Mouse (Mus musculus): Measurements from ENCODE around the gene Dmrt2. TPM values are rescaled to one million over a fixed set of nuclear protein-coding genes. Genes with fewer than 3 reads are reported as not detected.

Dmrt2 gene
- 0.46 and 0.78 TPM in 2 replicates for polyA plus RNA-seq (2016; fragmentation: Nextera tagmentation; extraction: Ambion mirVana)

DNA sequence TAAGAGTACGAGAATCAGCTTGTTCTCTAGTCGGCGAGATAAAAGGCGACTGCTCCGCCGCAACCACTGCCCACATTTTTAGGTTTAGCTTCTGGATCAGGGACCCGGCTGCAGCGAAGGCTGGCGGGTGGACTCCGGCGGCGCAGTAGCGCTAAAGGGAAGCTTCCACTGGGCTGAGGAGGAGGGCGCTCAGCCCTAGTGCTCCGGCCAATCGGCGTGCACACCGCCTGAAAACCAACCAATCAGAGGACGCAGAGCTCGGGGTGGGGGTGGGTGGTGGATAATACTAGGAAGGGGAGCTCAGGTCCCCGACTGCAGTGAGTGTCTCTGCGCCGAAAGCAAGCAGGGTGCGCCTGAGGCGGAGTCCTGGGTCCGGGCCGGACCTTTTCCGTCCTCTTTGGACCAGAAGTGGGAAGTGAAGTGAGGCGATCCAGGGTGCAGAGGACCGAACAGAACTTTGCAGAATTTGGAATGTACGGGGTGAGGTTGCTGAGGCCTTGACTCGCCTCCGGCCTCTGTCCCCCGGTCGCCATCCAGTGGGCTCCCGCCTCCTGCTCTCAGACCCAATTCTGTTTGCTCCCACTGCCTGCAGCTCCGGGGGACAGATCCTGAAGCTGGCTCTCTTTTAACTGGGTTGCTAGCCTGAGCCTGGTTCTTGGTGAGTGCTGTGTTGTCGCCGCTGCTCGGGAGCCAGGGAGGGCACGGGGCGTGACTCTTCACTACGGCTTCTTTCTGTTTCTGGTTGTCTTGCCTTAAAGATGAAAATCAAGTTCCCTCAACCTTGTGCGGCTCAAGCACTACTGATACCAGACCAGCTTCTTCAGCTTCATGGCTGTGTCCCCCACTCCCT lies at the start of gene Dmrt2:
Gene Dmrt2, plus strand, starts transcription at position 311 of the 850 bp plus-strand sequence.
- Histone ChIP-seq H3K27me3 (peaks cover 95% of the 10 kb centered on the region), H3K36me3 (replicated peaks) (no peaks in the 10 kb centered on the region), H3K27ac (no peak within 1 kb of the TSS), H3K4me3 (replicated peaks) (peak within 1 kb of the TSS; percentile 44), H3K4me2 (peak within 1 kb of the TSS; percentile 84), H3K4me1 (peaks cover 27% of the 10 kb centered on the region), H3K9me3 (no peaks in the 10 kb centered on the region), H3K9ac (0 out of 2 replicates have a peak within 1 kb of the TSS, but pooled peaks have one; percentile 29)
- ATAC-seq (ENCODE audit: low FRiP score) = peak; percentile 100
- under 1% methylated on average over 44 of the region's 44 CpGs for WGBS

GRCm38 (mm10) chr19:25628490-25628889 lies 43.7 kb upstream of the Dmrt2 start:
- H3K27me3 ChIP-seq = peaks cover 39% of the 10 kb centered on the region
- no peak overlapping the region for H3K4me3 ChIP-seq (replicated peaks)
- peaks cover 7% of the 10 kb centered on the region; the same call in 1 of the 2 replicates for H3K4me1 ChIP-seq
- no peaks in the 10 kb centered on the region for H3K36me3 ChIP-seq (replicated peaks)
- no peak overlapping the region for H3K27ac ChIP-seq
- no peak overlapping the region for H3K9ac ChIP-seq
- no peak overlapping the region for H3K4me2 ChIP-seq
- 9% methylated on average over 9 of the region's 9 CpGs for WGBS
- H3K9me3 ChIP-seq = no peaks in the 10 kb centered on the region
- ATAC-seq (ENCODE audit: low FRiP score) = peak; percentile 55; the same call in 1 of the 2 replicates

DNA sequence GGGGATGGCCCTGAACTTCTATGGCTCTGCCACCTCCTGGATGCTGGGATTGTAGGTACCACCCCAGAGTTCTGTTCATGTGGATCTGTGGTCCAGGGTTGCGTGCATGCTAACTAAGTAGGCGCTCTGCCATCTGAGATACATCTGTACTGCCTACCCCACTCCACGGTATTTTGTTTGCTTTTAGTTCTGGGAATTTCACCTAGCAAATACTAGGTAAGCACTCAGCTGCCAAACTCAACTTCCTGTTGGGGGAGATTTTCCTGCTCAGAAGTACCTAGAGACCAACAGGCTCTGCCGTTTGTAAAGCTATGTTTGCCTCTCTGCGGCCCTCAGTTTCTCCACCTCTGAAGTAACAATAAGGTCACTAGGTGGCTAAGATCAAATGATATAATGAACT lies 37.1 kb upstream of the Dmrt2 start:
- Histone ChIP-seq H3K27me3 (no peaks in the 10 kb centered on the region), H3K4me3 (replicated peaks) (no peak overlapping the region), H3K36me3 (replicated peaks) (no peaks in the 10 kb centered on the region), H3K27ac (no peak overlapping the region), H3K9ac (no peak overlapping the region), H3K4me1 (no peaks in the 10 kb centered on the region), H3K4me2 (no peak overlapping the region), H3K9me3 (no peaks in the 10 kb centered on the region)
- WGBS = 89% methylated on average over 5 of the region's 5 CpGs
- no peak for ATAC-seq (ENCODE audit: low FRiP score)

GRCm38 (mm10) chr19:25635622-25636244 lies 36.5 kb upstream of the Dmrt2 start:
- H3K27me3 ChIP-seq = no peaks in the 10 kb centered on the region
- H3K9me3 ChIP-seq = no peaks in the 10 kb centered on the region
- peak overlapping the region; percentile 36 for H3K4me3 ChIP-seq (replicated peaks)
- 13% methylated on average over 22 of the region's 22 CpGs for WGBS
- peak overlapping the region; percentile 53 for H3K4me2 ChIP-seq
- ATAC-seq (ENCODE audit: low FRiP score) = peak; percentile 58; the same call in 1 of the 2 replicates
- no peaks in the 10 kb centered on the region for H3K36me3 ChIP-seq (replicated peaks)
- peak overlapping the region; percentile 41; the same call in 1 of the 2 replicates for H3K9ac ChIP-seq
- peaks cover 3% of the 10 kb centered on the region; the same call in 1 of the 2 replicates for H3K4me1 ChIP-seq
- H3K27ac ChIP-seq = no peak overlapping the region

- H3K27ac ChIP-seq = no peak overlapping the region
- no peak overlapping the region for H3K4me2 ChIP-seq
- no peaks in the 10 kb centered on the region for H3K27me3 ChIP-seq
- H3K9me3 ChIP-seq = no peaks in the 10 kb centered on the region
- peaks cover 8% of the 10 kb centered on the region for H3K4me1 ChIP-seq
- ATAC-seq (ENCODE audit: low FRiP score) = no peak
- no peak overlapping the region for H3K9ac ChIP-seq
- no peaks in the 10 kb centered on the region for H3K36me3 ChIP-seq (replicated peaks)
- WGBS = 79% methylated on average over 11 of the region's 11 CpGs
- H3K4me3 ChIP-seq (replicated peaks) = no peak overlapping the region
Measured at GRCm38 (mm10) chr19:25638766-25639361, 33.3 kb upstream of the Dmrt2 start.

DNA sequence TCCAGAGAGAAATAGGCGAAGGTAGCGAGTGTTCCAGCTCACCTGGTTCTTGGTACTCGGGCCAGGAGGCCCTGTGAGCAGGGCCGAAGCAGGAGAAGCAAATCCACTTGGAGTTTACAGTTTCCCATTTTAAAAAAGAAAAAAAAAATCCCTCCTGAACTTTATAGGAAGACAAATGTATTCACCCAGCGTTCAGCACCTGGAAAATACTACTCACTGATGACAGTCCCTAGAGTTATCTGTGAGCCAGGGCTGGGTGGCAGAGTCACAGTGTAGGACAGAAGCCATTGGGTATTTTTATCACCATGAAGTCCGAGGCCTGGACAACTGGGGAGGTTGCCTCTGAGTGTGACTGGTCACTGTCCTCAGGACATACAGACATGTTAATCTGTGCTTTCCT lies 30.4 kb upstream of the Dmrt2 start:
- no peaks in the 10 kb centered on the region for H3K9me3 ChIP-seq
- H3K4me1 ChIP-seq = peaks cover 8% of the 10 kb centered on the region
- 93% methylated on average over 6 of the region's 6 CpGs for WGBS
- no peak for ATAC-seq (ENCODE audit: low FRiP score)
- no peaks in the 10 kb centered on the region for H3K27me3 ChIP-seq
- no peak overlapping the region for H3K4me3 ChIP-seq (replicated peaks)
- H3K4me2 ChIP-seq = no peak overlapping the region
- no peaks in the 10 kb centered on the region for H3K36me3 ChIP-seq (replicated peaks)
- H3K9ac ChIP-seq = no peak overlapping the region
- H3K27ac ChIP-seq = no peak overlapping the region

DNA sequence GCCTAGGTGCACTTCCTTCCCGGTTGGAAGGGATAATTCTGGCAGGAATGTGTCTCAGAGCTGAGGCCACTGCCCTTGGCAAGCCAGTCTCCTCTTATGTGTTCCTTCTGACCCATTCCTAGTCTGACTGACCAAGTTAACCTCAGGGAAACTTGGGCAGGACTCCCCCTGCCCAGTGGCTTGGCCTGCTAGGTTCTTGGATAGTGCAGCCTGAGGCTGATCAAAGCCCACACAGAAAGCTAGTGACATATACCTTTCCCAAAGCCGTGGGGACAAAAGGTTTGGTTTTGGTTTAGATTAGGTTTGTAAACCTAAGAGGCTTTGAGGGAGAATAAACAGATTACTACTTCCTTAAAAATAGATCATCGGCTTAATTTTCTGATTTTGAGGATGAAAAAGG lies 25.1 kb upstream of the Dmrt2 start:
- Histone ChIP-seq H3K4me3 (replicated peaks) (no peak overlapping the region), H3K4me2 (no peak overlapping the region), H3K4me1 (no peaks in the 10 kb centered on the region), H3K9ac (no peak overlapping the region), H3K27me3 (no peaks in the 10 kb centered on the region), H3K36me3 (replicated peaks) (no peaks in the 10 kb centered on the region), H3K9me3 (no peaks in the 10 kb centered on the region), H3K27ac (no peak overlapping the region)
- 70% methylated on average over 3 of the region's 3 CpGs for WGBS
- ATAC-seq (ENCODE audit: low FRiP score) = no peak

GRCm38 (mm10) chr19:25648701-25649100 lies 23.5 kb upstream of the Dmrt2 start:
- Histone ChIP-seq H3K9me3 (no peaks in the 10 kb centered on the region), H3K4me2 (no peak overlapping the region), H3K27me3 (no peaks in the 10 kb centered on the region), H3K36me3 (replicated peaks) (no peaks in the 10 kb centered on the region), H3K27ac (no peak overlapping the region), H3K9ac (no peak overlapping the region), H3K4me1 (no peaks in the 10 kb centered on the region), H3K4me3 (replicated peaks) (no peak overlapping the region)
- ATAC-seq (ENCODE audit: low FRiP score) = no peak
- 82% methylated on average over 4 of the region's 4 CpGs for WGBS

- no peaks in the 10 kb centered on the region for H3K36me3 ChIP-seq (replicated peaks)
- WGBS = 84% methylated on average over 10 of the region's 10 CpGs
- no peak for ATAC-seq (ENCODE audit: low FRiP score)
Measured at GRCm38 (mm10) chr19:25650474-25650873, 21.7 kb upstream of the Dmrt2 start.

DNA sequence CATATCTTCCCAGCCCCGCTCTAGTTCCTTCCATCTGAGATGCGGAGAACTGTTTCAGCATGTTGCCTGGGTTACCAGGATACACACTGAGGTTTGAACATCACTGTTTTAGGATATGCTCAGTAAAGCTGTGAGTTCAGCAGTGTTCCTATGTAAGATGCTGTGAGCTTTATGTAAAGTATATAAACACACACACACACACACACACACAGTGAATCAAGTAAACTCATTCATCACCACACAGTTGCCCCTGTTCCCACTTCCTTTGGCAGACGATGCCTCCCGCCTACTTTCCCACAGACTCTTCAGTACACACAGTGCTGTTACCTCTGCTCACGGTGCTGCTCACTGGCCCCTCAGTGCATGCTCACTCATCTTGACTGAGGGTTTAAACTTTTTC lies 19.7 kb upstream of the Dmrt2 start:
- WGBS = 80% methylated on average over 5 of the region's 5 CpGs
- Histone ChIP-seq H3K4me1 (no peaks in the 10 kb centered on the region), H3K9me3 (no peaks in the 10 kb centered on the region), H3K27me3 (no peaks in the 10 kb centered on the region), H3K9ac (no peak overlapping the region), H3K4me2 (no peak overlapping the region), H3K27ac (no peak overlapping the region), H3K36me3 (replicated peaks) (no peaks in the 10 kb centered on the region), H3K4me3 (replicated peaks) (no peak overlapping the region)
- no peak for ATAC-seq (ENCODE audit: low FRiP score)

More at GRCm38 (mm10) chr19:25650474-25650873, 21.7 kb upstream of the Dmrt2 start:
- H3K27me3 ChIP-seq = no peaks in the 10 kb centered on the region
- H3K9me3 ChIP-seq = no peaks in the 10 kb centered on the region
- no peaks in the 10 kb centered on the region for H3K4me1 ChIP-seq
- no peak overlapping the region for H3K9ac ChIP-seq
- H3K4me3 ChIP-seq (replicated peaks) = no peak overlapping the region
- no peak overlapping the region for H3K27ac ChIP-seq
- H3K4me2 ChIP-seq = no peak overlapping the region

DNA sequence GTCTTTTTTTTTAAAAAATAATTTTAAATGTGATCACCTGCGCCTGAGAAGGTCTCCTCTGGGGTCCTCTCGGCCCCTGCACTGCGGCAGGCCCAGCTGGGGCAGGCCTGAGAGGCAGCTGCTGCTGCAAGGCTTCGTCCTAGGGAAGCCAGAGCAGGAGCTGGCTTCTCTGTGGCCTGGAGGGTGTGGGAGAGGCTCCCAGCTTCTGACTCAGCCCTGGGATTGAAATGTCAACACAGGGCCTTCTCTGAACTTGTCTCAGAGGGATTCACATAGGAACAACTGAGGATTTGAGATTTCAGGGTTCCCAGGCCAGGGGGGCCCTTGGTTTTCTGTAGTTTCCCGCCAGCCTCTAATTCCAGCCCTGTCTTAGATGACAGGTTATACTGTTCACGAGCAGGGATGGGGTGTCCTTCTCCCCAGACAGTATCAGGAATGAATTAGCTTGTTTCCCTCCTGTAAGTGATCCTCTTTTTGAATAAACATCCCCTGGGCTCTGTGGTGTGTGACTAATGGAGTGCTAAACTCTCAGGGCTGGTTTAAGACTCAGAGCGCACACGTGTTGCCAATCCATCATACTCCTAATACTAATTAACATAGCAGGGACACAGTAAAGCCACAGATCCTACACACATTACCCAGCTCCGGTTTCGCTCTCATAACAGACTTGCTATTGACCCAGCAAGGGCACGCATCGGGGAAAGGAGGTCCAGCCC lies 18.0 kb upstream of the Dmrt2 start:
- Histone ChIP-seq H3K9me3 (no peaks in the 10 kb centered on the region), H3K4me2 (no peak overlapping the region), H3K9ac (no peak overlapping the region), H3K27ac (no peak overlapping the region), H3K36me3 (replicated peaks) (no peaks in the 10 kb centered on the region), H3K27me3 (no peaks in the 10 kb centered on the region), H3K4me1 (no peaks in the 10 kb centered on the region), H3K4me3 (replicated peaks) (no peak overlapping the region)
- ATAC-seq (ENCODE audit: low FRiP score) = no peak
- WGBS = 63% methylated on average over 12 of the region's 12 CpGs

Measured in forebrain, embryonic 12.5 days (tissue).